ENCODE assay signal across 20 mouse cellular contexts in the genomic region with DNA sequence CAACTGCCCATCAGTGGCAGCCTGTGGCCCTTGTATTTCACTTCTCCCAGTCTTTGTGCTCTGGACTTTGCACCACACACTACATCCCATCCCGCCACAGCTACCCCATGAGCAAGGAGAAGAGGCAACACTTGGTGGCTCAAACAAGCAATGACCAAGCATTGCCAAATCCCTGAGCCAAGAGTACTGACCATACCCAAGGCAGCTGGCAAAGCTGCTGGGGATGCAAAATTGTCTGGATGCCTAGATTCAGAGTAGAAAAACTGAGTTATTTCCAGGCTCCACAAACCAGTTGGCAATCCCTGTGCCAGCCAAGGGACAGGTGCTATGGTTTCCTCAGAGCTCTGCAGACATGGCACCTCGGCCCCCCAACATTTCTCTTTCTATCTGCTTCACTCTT. TPM values are rescaled to one million over a fixed set of nuclear protein-coding genes. Genes with fewer than 3 reads are reported as not detected.
"Had no signal": no experiment of that assay in that cellular context is flagged by ENCODE, and none has a peak within 500 bp of the region (broad histone marks: within the 10 kb centered on the region; RNA-seq: fewer than 3 reads in every experiment).

No protein-coding gene starts in this region.

- ATAC-seq: lung, postnatal 0 days; midbrain, embryonic 13.5 days; midbrain, embryonic 15.5 days had no signal

- H3K4me1 ChIP-seq: lung, embryonic 15.5 days; megakaryocyte, embryonic 14.5 days; midbrain, embryonic 13.5 days; midbrain, embryonic 15.5 days; neural tube, embryonic 12.5 days; stomach, embryonic 15.5 days had no signal

- DNase-seq: lung, postnatal 14 days; lung, postnatal 36 days; right cerebral cortex, postnatal 14 days; thymus, adult 2 months; thymus, postnatal 25 days; thymus, postnatal 4 days had no signal

- H3K27ac ChIP-seq: lung, embryonic 15.5 days; macrophage; midbrain, embryonic 13.5 days; midbrain, embryonic 15.5 days; neural tube, embryonic 12.5 days; stomach, embryonic 15.5 days; stomach, postnatal 0 days had no signal

- H3K36me3 ChIP-seq: lung, embryonic 15.5 days; midbrain, embryonic 13.5 days; midbrain, embryonic 15.5 days; neural tube, embryonic 12.5 days; stomach, embryonic 15.5 days had no signal

- H3K9ac ChIP-seq: lung, embryonic 15.5 days; midbrain, embryonic 13.5 days; midbrain, embryonic 15.5 days; neural tube, embryonic 12.5 days; stomach, embryonic 15.5 days had no signal

- H3K4me3 ChIP-seq: lung, embryonic 15.5 days; megakaryocyte, embryonic 14.5 days; midbrain, embryonic 13.5 days; midbrain, embryonic 15.5 days; neural tube, embryonic 12.5 days; stomach, embryonic 15.5 days had no signal

- H3K27me3 ChIP-seq: lung, embryonic 15.5 days; midbrain, embryonic 13.5 days; midbrain, embryonic 15.5 days; neural tube, embryonic 12.5 days; stomach, embryonic 15.5 days had no signal

RNA-seq across cellular contexts. Expression of gene Scgn, which starts 10.1 kb away (rescaled TPM):
- total RNA-seq: megakaryocyte progenitor cell, adult 5-6 weeks; monocyte, adult 5-6 weeks; neutrophil, adult 5-6 weeks had no signal
- polyA plus RNA-seq: lung, embryonic 15.5 days; lung, postnatal 0 days; macrophage; spleen, adult 2 months; urinary bladder, adult 2 months had no signal
